Mouse (Mus musculus) embryonic fibroblast, embryonic 13.5 days (primary cell): ENCODE measurements around the gene Cyp51. TPM values are rescaled to one million over a fixed set of nuclear protein-coding genes. Genes with fewer than 3 reads are reported as not detected.

Source experiments
- H3K27ac ChIP-seq: 2 replicates; pipeline ENCODE4 v1.5.1; 2012; ENCODE audit warnings: low read length, control low read depth, inconsistent platforms; ENCODE audit not compliant: insufficient read depth
- H3K4me1 ChIP-seq: 2 replicates; pipeline ENCODE4 v1.6.1; 2011; ENCODE audit warnings: low read length; ENCODE audit not compliant: control insufficient read depth, insufficient read depth
- H3K4me3 ChIP-seq: 2 replicates; pipeline ENCODE4 v1.5.1; 2011; ENCODE audit warnings: mild to moderate bottlenecking, control low read depth, low read length; ENCODE audit not compliant: insufficient read depth
- CTCF ChIP-seq: IDR thresholded peaks from 2 replicates; pipeline ENCODE4 v1.5.1; 2011; ENCODE audit warnings: mild to moderate bottlenecking, control low read depth, low read length, moderate library complexity, borderline replicate concordance; ENCODE audit not compliant: insufficient read depth
- POLR2A ChIP-seq: IDR thresholded peaks from 2 replicates; pipeline ENCODE4 v1.6.1; 2011; ENCODE audit warnings: low read depth, mild to moderate bottlenecking, control low read depth, low read length, moderate library complexity
- polyA plus RNA-seq: library from polyadenylated mRNA; stranded (reverse); fragments of >200 nt; gene quantifications from 2 replicates; pipeline ENCODE4 v1.2.4, GENCODE M21; 2011; ENCODE audit warnings: low read depth; ENCODE audit not compliant: missing spikeins, insufficient read length

Cyp51 gene
- polyA plus RNA-seq, 1 experiment: 86.6 TPM

DNA sequence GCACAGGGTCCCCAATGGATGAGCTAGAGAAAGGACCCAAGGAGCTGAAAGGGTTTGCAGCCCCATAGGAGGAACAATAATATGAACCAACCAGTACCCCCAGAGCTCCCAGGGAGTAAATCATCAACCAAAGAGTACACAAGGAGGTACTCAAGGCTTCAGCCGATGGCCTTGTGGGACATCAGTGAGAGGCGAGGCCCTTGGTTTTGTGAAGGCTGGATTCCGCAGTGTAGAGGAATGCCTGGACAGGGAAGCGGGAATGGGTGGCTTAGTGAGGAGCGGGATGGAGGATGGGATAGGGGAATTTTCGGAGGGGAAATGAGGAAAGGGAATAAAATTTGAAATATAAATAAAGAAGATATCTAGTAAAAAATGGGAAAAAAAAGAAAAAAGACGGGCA is 19.6 kb downstream of the Cyp51 start:
- no peak overlapping the region for H3K27ac ChIP-seq
- TF ChIP-seq POLR2A (no peak), CTCF (no peak)
- H3K4me1 ChIP-seq: no peaks in the 10 kb centered on the region
- no peak overlapping the region for H3K4me3 ChIP-seq

DNA sequence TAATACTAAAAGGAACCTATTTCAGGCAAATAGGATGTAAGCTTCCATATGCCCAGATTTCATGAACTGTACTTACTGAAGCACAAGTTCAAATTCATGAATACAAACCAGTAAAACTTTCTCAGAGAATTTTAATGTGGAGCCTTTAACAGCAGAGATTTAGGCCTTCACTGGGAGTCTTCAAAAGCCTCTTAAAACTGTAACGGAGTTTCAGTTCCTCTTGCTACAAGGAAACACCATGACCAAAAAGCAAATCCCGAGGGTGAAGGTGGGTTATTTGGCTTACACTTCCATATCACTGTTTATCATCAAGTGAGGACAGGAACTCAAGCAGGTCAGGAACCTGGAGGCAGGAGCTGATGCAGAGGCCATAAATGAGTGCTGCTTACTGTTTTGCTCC is 23.0 kb downstream of the Cyp51 start:
- H3K27ac ChIP-seq: no peak overlapping the region
- H3K4me1 ChIP-seq: no peaks in the 10 kb centered on the region
- no peak overlapping the region for H3K4me3 ChIP-seq
- TF ChIP-seq CTCF: no peak
- TF ChIP-seq POLR2A: no peak

DNA sequence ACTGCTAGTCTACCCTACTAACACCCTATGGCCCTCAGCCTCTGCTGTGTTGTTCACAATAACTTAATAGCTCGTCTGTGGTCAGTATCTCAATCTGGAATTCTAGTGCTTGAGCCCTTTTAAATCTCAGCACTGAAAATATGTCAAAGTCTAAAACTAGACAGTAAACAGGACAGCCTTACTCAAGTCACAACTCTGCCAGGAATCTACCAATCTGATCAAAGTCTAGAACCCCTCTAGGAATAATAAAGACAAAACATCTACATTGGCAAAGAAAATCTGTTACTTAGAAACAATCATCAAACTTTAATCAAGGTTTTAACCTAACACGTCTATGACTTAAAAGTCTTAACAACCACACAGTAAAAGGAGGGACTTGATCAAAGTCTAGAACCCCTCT is 23.7 kb downstream of the Cyp51 start:
- no peak for TF ChIP-seq CTCF
- TF ChIP-seq POLR2A: no peak

DNA sequence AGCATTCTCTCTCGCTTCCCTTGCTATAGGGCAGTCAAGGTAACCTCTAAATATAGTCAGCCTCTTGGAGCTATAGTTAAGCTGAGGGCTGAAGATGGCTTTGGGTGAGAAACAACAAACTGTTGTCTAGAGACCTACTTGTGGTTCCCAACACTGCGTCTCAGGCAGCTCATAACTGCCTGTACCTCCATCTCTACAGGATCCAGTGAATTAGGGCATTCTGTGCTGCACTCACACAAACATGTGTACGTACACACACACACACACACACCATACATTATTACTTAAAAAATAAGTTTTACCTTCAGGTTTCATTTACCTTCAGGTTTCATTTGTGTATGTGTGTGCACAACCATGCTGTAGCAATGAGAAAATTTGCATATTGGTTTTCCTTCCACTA is 25.5 kb downstream of the Cyp51 start:
- H3K4me3 ChIP-seq: no peak overlapping the region
- TF ChIP-seq CTCF (no peak), POLR2A (no peak)
- no peak overlapping the region for H3K27ac ChIP-seq
- H3K4me1 ChIP-seq: no peaks in the 10 kb centered on the region

More for the DNA sequence above, 23.7 kb downstream of the Cyp51 start:
- no peak overlapping the region for H3K4me3 ChIP-seq
- no peaks in the 10 kb centered on the region for H3K4me1 ChIP-seq
- H3K27ac ChIP-seq: no peak overlapping the region

DNA sequence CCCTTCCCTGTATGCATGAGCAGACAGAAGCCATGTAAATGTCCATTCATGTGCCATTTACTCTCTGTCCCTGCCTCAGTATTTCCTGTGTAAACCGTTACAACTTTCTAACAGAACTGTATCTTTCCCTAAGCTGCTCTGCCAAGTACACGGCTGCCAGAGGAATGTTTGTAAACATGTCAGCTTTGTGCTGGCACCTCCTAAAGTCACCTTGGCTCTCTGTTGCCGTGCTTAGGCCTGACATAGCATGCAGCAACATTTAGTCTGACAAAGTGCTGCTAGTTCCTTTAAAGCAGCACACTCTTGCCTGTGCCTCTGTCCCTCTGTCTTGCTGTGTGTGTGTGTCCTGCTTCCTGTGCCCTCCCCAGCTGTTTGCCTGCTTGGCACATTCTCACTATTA is 37.3 kb downstream of the Cyp51 start:
- H3K27ac ChIP-seq: no peak overlapping the region
- no peak for TF ChIP-seq CTCF
- TF ChIP-seq POLR2A: no peak
- no peak overlapping the region for H3K4me3 ChIP-seq
- H3K4me1 ChIP-seq: no peaks in the 10 kb centered on the region

DNA sequence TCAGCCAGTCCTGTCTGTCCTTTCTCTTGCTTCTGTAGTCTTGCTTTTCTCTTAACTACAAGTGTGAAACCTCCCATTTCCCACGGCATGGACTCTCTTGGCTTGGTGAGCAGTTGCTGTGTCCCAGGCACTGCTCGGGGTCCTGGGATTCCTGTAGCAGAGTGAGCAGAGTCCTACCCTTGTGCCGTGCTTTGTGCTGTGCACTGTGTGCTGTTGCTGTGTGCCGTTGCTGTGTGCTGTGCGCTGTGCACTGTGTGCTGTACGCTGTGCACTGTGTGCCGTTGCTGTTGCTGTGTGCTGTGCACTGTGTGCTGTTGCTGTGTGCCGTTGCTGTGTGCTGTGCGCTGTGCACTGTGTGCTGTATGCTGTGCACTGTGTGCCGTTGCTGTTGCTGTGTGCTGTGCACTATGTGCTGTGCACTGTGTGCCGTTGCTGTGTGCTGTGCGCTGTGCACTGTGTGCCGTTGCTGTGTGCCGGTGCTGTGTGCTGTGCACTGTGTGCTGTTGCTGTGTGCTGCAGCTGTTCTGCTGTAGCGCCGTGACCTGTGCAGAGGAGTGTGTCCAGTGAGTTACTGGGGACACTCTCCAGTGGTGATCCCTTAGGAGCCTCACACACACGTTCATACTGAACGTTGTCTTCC is 38.0 kb downstream of the Cyp51 start:
- TF ChIP-seq CTCF (no peak), POLR2A (no peak)
- Histone ChIP-seq H3K4me1 (no peaks in the 10 kb centered on the region), H3K27ac (no peak overlapping the region), H3K4me3 (no peak overlapping the region)

DNA sequence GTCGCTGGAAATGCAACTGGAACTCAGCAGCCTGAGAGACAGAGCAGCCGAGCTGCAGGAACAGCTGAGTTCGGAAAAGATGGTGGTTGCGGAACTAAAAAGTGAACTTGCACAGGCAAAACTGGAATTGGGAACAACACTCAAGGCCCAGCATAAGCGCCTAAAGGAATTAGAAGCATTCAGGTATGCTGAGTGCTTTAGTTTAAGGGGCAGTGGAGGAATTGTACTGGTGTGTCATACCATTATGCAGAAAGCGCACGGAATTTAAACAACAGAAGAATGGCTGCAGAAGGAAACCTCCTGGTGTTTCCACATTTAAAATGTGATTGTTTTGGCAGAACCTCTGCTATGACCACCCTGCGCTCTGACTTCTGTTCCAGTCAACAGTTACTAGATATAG is 44.2 kb downstream of the Cyp51 start:
- Histone ChIP-seq H3K27ac (no peak overlapping the region), H3K4me3 (no peak overlapping the region), H3K4me1 (no peaks in the 10 kb centered on the region)
- TF ChIP-seq CTCF (no peak), POLR2A (no peak)

DNA sequence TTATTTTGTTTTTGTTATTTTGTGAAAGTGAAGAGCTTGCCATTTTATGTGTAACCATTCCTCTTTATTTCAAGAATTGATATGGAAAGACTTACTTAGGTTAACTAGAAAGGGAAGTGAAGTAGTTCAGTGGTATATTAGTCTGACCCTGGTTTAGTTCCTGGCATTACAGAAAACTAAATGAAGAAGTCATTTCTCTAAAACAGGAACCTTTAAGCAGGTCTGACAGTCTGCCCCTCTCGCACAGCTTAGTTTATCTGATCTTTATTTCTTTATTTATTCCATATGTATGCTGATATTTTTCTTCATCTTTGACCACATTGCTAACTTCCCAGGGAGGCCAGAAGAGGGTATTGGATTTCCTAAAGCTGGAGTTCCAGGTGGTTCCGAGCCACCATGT is 63.6 kb downstream of the Cyp51 start:
- TF ChIP-seq POLR2A (no peak), CTCF (no peak)
- Histone ChIP-seq H3K4me3 (no peak overlapping the region), H3K27ac (no peak overlapping the region), H3K4me1 (no peaks in the 10 kb centered on the region)

DNA sequence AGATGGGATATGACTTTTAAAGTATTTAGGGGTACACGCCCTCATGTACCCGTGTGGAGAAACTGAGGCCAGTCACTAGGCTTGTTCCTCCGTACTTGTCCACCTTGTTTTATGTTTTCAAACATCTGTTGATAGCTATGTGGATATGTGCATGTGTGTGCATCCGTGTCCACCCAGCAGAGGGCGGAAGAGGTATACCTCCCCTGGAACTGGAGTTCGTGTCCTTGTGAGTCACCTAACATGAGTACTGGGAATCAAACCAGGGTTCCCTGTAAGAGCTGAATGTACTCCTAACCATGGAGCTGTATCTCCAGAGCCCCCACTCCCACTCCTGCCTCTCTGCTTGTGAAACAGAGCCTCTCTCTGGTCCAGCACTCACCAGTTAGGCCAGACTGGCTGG is 64.2 kb downstream of the Cyp51 start:
- TF ChIP-seq CTCF: no peak; the same call in 1 of the 2 replicates
- TF ChIP-seq POLR2A: no peak
- H3K4me1 ChIP-seq: no peaks in the 10 kb centered on the region
- H3K4me3 ChIP-seq: no peak overlapping the region
- no peak overlapping the region for H3K27ac ChIP-seq

DNA sequence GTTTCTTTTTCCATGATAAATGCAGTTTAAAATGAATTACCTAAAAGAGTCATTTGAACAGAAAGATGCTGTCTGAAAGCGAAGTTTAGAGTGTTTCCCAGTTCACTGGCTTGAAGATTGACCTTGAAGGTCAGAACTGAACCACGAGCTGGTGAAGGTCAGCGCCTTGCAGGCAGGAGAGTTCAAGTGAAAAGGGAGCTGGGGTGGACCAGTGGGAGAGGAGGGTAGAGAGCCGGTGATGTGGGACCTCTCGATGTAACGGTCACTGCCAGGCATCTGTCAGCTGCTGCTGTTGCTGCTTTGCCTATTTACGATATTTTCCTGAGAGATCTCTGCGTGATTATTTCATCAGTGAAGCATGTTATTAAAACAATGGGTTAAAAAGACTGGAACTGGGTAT is 65.2 kb downstream of the Cyp51 start:
- TF ChIP-seq POLR2A (no peak), CTCF (no peak)
- no peak overlapping the region for H3K4me3 ChIP-seq
- H3K27ac ChIP-seq: no peak overlapping the region
- H3K4me1 ChIP-seq: no peaks in the 10 kb centered on the region

DNA sequence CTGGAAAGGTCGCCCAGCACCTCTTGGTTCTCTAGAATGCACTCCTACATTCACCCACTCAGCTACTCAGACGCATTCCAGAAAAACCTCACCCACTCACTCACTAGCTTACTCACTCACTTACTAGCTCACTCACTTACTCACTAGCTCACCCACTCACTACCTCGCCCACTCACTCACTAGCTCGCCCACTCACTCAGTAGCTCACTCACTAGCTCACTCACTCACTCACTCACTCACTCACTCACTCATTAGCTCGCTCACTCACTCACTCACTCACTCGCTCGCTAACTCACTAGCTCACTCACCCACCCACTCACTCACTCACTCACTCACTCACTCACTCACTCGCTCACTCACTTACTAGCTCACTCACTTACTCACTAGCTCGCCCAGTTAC is 67.9 kb downstream of the Cyp51 start:
- TF ChIP-seq CTCF: no peak
- TF ChIP-seq POLR2A: no peak
- H3K4me3 ChIP-seq: no peak overlapping the region
- no peak overlapping the region for H3K27ac ChIP-seq
- no peaks in the 10 kb centered on the region for H3K4me1 ChIP-seq
